Mouse (Mus musculus) bone marrow, adult 2 months (tissue): ENCODE results near the gene Olfr628.
"Not testable (repeated sequence)": the region's sequence is repeated elsewhere in the genome, so short reads cannot be mapped to it uniquely, and the experiment has no call there.

Source experiments
- CTCF ChIP-seq: fragments of 200-500 bp; IDR thresholded peaks from 2 replicates; pipeline ENCODE4 v1.5.1; 2011; ENCODE audit warnings: low read length, control low read depth; ENCODE audit not compliant: control insufficient read depth, insufficient read depth
- POLR2A ChIP-seq: fragments of 200-500 bp; IDR thresholded peaks from 2 replicates; pipeline ENCODE4 v1.6.1; 2011; ENCODE audit warnings: low read depth, mild to moderate bottlenecking, control low read depth, low read length, borderline replicate concordance; ENCODE audit not compliant: control insufficient read depth

GRCm38 (mm10) chr7:103762212-103762611, 32.0 kb downstream of the Olfr628 start:
- TF ChIP-seq CTCF, POLR2A: not testable (repeated sequence)
